Mouse (Mus musculus) megakaryocyte progenitor cell, adult 5-6 weeks (primary cell): ENCODE measurements around the gene Fam234a. TPM values are rescaled to one million over a fixed set of nuclear protein-coding genes. Genes with fewer than 3 reads are reported as not detected.
"Not testable (repeated sequence)": the region's sequence is repeated elsewhere in the genome, so short reads cannot be mapped to it uniquely, and the experiment has no call there.

ENCODE experiments used
- ATAC-seq: replicated peaks from 2 replicates; pipeline ENCODE4 v1.8.0; 2016; ENCODE audit warnings: mild to moderate bottlenecking, moderate TSS enrichment, inconsistent platforms; ENCODE audit not compliant: poor library complexity
- total RNA-seq, 2 experiments: library from RNA; stranded (forward) in 1 of 2; stranded (reverse) in 1 of 2; fragments of 157-497, 149-512 nt in 1 of 2; fragments of 200-1000 nt in 1 of 2; gene quantifications; 2 replicates each; pipeline versions ENCODE4 v1.2.3 to v1.2.4; 2015 to 2017

Gene Fam234a
- 5.1 and 5.5 TPM in 2 replicates for total RNA-seq (2015)
- total RNA-seq (2017) = 4.6 and 6.4 TPM in 2 replicates

DNA sequence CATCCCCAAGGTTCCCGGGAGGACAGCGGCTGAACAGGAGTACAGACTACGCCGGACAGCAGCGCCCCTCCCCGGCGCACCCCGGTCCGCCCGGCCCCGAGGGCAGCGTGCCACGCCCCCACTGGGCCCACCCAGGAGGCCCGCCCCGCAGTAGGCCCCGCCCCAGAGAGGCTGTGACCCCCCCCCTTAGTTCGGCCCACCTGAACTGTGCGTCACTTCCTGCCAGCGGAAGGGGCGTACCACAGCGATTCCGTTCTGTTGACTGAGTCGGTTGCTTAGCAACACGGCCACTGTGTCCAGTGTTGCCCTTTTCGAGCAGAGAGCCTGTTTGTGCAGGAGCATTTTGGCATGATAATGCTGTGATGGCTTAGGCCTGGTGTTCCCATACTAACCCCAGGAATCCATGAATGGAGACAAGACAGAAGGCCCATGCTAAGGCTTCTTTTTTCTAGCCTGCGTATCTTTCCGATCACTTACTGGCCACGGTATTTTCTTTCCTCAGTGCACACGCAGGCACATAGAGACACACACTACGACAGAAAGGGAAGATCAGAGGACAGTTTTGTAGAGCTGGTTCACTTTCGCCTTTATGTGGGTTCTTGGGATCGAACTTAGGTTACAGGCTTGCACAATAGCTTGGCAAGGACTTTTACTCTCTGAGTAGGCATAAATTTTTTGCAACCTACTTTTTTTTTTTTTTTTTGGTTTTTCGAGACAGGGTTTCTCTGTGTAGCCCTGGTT is at the start of gene Fam234a:
Fam234a (minus strand) TSS at position 142 of the 741 bp plus-strand sequence.
- peak; percentile 90 for ATAC-seq

DNA sequence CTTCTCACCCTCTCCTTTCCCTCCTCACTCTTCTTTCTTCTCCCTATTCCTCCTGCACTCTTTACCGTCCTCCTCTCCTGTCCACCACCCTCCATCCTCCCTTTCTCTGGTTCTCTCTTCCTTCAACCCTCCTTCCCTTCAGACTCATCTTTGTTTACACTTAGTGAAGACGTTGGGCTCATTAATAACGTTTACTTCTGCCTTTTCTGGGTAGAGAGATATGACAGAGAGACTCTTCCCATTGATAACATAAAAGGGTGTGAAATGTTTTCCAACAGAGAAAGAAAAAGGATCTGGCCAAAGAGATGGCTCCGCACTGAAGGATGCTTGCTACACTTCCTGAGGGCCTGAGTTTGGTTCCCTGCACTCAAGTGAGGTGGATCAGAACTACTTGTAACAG is 45.4 kb upstream of the Fam234a start:
- no peak for ATAC-seq

DNA sequence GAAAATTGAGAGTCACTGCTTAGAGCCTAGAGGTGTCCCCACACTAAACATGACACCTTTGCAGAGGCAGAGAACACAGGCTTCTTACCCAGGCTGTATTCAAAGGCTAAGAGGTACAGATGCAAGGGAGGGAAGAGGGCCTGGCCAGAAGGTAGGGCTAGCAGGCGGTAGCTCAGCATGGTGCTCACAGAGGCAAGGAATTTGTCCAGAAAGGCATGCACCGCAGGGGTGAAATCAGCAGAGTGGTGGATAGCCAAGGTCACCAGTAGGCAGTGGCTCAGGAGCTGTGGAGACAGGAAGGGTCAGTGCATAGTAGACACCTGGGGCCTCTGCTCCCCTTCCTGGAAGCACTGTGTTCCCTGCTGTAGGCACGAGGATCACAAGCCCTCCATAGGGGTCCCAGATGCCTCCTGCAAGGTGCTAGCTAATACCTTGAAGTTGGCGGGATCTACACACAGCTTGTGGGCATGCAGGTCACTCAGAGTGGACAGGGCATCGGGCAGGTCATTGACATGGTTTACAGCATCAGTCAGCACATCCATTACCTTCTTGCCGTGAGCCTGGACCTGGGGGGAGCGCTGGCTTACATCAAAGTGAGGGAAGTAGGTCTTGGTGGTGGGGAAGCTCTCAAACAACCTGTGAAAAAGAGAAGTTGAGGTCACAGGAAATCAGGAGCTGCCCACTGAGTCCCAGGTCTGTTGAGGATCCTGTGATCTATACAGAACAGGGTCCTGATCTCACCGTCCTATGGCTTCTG is 42.3 kb upstream of the Fam234a start:
- ATAC-seq = no peak

DNA sequence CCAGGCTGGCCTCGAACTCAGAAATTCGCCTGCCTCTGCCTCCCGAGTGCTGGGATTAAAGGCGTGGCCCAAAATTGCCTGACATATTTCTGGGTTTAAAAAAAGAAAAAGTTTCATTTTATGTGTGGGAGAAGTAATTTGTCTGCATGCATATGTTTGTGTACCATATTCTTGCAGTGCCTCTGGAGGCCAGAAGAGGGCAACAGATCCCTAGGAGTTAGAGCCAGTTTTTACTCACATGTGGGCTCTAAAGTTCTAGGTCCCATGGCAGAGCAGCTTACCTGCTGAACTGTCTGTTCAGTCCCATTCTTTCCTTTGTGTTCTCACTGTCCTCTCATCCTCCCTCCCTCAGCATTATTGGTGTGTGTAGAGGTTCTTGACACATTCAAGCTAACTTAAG is 32.7 kb upstream of the Fam234a start:
- ATAC-seq = peak; percentile 79

DNA sequence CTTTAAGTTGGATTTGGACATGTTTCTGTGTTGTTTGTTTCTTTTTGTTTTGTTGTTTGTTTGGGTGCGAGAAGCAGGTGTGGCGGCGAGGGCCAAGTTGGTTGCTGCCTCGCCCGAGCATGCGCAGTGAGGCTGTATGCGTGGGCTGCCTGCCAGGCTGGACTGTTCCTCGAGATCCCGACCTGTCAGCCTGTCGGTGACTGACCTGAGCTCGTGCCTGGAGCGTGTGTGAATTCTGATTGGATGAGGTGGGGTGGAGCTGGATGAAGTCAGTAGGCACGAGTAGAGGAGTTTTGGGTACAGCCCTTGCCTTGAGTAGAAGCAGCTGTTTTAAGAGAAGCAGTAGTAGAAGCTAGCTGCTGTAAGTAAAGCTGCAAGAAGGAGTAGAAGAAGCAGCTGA is 31.9 kb upstream of the Fam234a start:
- ATAC-seq = no peak

DNA sequence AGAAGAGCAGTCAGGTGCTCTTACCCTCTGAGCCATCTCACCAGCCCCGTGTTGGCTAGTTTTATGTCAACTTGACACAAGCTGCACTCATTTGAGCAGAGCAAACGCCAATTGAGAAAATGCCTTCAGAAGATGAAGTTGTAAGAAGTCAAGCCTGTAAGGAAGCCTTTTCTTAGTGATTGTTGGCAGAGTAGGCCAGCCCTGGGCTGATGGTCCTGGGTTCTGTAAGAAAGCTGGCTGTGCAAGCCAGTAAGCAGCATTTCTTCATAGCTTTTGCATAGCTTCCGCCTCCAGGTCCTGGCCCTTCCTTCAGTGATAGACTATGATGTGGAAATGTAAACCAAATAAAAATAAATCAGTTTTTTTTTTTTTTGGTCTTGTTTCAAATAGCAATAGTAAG is 28.5 kb upstream of the Fam234a start:
- no peak for ATAC-seq

DNA sequence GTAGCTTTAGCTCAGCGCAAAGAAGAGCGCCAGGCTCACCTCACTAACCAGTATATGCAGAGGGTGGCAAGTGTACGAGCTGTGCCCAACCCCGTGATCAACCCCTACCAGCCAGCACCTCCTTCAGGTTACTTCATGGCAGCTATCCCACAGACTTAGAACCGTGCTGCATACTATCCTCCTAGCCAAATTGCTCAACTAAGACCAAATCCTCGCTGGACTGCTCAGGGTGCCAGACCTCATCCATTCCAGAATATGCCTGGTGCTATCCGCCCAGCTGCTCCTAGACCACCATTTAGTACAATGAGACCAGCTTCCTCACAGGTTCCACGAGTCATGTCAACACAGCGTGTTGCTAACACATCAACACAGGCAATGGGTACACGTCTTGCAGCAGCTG is 25.5 kb upstream of the Fam234a start:
- ATAC-seq = not testable (repeated sequence)

DNA sequence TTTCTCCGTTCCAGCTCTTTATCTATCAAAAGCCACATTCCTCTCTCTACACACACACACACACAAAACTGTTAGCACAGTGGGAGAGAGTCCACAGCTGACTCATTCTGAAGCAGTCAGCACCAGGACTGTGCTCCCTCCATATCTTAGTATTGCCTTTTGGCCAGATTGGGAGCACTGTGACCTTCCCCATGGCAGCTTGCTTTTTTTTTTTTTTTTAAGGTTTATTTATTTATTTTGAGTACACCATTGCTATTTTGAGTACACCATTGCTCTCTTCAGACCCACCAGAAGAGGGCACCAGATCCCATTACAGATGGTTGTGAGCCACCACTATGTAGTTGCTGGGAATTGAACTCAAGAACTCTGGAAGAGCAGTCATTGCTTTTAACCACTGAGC is 24.8 kb upstream of the Fam234a start:
- ATAC-seq = no peak; the same call in 1 of the 2 replicates

DNA sequence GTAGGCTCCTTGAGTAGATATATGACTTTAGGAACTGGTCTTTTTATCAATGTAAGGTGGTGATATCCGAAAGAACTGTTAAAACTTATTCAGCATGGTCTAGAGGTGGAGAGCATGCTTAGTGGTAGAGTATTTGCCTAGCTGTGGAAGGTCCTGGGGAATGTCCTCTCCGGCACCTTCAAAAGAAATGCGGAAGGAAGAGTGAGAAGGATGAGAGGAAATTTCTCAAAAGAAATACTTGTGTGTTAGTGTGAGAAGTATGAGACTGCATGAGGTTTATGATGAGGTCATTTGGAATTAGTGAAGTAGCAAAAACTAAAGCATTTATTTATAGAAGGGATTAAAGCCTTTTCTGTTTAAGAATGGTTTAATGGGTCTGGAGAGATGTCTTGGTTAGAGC is 18.3 kb upstream of the Fam234a start:
- no peak for ATAC-seq

DNA sequence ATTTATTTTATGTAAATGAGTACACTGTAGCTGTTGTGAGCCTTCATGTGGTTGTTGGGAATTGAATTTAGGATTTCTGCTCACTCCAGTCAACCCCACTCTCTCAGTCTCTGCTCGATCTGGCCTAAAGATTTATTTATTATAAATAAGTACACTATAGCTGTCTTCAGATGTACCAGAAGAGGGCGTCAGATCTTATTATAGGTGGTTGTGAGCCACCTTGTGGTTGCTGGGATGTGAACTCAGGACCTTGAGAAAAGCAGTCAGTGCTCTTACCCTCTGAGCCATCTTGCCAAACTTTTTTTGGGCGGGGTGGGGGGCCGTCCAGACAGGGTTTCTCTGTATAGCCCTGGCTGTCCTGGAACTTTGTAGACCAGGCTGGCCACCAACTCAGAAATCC is 17.8 kb upstream of the Fam234a start:
- ATAC-seq = no peak

DNA sequence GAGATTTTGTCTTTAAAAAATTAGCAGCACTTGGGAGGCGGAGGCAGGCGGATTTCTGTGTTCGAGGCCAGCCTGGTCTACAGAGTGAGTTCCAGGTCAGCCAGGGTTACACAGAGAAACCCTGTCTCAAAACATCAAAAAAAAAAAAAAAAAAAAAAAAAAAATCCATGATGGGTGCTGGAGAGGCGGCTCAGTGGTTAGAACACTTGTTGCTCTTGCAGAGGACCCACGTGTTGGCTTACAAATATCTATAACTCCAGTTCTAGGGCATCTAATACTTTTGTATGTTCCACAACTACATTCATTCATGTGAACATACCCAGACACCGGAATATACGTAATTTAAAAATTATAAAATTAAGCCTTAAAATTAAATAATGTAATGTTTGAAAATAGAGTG is 11.3 kb upstream of the Fam234a start:
- no peak for ATAC-seq

DNA sequence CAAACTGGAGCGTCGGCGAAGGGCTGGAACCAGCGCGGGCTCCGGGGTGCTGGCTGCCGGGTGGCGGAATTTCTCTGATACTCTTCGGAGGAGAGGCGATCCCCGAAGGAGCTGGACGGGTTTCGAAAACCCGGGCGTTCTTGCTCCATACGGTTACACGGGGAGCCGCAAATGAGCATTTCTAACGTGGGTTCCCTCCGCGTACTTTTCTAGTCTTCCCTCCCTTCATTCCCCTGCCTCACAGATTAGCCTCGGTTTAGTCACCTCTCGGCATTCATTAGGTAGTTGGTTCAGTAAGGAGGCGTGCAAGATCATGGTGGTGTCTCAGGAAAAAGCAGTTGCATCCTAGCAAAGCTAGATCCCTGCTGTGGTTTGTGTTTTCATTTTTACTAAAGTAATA is 9.4 kb upstream of the Fam234a start:
- no peak for ATAC-seq

DNA sequence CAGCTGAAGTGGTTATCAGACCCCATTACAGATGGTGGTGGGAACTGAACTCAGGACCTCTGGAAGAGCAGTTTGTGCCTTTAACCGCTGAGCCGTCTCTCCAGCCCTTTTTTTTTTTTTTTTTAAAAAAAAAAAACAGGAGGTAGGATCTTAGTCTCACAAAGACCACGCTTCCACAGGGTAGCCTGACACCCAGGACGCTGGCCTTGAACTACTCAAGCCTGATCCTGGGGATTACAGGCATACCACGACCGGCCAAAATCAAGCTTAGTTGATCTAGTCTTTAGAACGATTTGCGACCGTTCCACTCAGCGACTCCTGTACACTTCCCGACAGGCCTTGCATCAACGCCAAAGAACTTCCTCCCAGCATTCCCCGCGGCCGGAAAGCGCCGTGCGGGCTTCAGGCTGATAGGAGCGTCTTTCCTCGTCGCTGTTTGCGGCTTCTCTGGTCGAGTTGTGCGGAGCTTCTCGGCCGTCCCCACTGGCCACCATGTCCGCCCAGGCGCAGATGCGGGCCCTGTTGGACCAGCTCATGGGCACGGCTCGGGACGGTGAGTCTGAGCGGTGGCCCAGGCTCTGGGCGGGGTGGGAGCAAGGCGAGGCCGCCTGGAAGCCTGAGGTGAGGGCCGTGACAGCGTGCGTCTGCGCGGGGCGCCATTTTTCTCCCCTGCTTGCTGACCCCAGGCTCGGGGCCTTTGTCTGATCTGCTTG is 8.7 kb upstream of the Fam234a start, which contains the start of gene Luc7l:
Luc7l (plus strand) TSS at position 358 of the 713 bp plus-strand sequence.
- ATAC-seq = peak; percentile 96

DNA sequence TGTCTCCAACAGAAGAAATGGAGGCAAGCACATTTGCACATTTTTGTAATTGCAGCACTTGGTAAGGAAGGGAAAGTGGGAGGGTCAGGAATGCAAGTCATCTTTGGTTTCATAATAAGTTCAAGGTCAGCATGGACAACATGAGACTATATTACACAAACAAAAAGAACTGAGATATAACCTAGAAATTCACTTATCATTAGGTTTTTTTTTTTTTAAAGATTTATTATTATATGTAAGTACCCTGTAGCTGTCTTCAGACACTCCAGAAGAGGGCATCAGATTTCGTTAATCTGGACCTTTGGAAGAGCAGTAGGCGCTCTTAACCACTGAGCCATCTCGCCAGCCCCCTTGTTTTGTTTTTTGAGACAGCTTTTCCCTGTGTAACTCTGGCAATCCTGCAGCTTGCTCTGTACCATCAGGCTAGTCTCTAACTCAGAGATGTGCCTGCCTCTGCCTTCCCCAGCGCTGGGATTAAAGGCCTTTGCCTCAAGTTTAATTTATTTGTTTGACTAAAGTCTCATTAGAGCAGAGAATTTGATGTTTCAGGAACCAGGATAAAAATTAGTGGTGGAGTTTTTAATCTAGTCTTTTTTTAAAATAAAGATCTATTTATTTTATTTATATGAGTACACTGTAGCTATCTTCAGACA is 8.0 kb upstream of the Fam234a start:
- ATAC-seq = no peak

DNA sequence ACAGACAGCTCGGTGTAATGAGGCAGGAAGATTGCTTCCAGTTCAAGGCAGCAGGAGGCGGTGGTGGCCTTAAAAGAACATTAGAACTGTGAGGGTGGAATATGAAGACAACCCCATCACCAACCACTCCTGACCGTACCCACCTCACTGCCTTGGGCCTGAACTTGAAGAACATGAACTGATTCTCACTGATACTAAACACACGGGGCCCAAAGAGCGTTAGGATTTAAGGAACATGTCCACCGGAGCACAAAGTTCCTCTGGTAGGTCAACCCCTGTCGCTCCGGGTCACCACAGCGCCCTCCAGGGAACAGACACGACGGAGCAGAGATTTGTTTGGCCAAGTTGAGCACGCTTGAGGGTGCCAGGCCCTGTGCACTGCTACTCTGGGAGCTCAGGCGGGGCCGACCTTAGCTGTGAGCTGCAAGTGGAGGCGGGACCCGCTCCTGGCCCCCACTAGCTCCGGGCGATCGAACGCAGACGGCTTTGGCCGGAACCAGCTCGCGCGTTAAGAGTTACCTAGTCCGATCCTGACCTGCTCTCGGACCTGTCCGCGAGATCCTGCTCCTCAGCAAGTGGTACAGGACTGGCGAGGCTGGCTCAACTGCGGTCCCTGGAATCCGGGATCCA is 456 bp downstream of the Fam234a start:
- ATAC-seq = peak; percentile 55

DNA sequence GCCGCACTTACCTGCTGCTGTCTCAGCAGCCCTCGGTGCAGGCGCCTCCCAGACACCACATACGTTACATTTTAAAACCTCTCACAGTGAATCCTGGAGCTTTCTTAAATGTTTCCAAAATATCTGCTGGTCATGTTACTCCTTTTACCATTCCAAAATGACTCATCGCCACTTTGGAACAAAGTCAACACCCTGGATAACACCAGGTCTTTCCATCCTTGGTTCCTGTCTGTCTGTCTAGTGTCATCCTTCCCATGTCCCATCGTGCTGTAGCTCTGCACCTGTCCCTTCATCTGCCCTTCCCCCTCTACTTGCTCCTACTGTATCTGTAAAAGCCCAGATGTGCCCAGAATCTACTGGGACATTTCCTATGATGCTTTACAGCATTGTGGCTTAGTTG is 3.1 kb downstream of the Fam234a start:
- ATAC-seq = no peak

DNA sequence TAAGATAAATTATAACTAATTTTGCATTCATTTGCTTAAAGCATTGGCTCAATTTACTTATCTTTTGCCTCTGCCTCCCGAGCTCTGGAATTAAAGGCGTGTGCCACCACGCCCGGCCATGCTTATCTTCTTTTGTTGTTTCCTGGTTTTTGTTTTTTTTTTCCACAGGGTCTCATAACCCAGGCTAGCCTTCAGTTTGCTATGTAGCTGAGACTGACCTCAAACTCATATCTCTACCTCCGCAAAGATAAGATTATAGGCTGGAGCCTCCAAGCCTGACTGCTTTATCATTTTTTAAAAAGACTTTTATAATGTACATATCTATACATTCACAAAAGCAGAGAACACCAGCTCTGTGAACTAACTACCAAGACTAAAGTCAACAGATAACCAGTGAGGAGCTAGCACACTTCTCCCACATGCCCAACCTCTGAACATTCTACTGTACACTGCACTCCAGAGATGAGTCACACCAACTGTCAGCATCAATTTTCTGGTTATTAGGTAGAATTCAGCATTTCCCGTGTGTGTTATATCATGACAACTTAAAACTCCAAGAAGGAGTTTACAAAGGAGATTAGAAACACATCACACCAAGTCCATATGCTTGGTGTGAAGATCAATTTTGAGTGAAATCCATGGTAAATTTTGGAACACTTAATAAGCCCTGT is 3.8 kb downstream of the Fam234a start:
- 0 out of 2 replicates have a peak, but pooled peaks have one; percentile 13 for ATAC-seq

DNA sequence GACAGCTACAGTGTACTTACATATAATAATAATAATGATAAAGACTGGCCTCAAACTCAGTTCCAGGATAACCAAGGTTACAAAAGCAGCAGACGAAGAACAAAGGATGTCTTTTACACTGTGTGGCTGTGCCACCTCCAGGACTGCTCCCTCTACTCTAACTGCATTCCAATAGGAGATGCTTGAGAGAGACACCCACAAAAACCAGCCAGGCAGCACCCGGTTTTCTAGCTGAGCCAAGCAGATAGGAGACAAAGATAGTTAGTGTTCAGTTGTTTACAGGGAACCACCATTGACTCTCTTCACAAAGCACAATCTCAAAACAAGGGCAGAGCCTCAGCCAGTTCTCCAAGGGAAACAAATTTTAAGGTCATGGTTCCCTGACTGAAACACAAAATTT is 4.5 kb downstream of the Fam234a start:
- no peak for ATAC-seq

DNA sequence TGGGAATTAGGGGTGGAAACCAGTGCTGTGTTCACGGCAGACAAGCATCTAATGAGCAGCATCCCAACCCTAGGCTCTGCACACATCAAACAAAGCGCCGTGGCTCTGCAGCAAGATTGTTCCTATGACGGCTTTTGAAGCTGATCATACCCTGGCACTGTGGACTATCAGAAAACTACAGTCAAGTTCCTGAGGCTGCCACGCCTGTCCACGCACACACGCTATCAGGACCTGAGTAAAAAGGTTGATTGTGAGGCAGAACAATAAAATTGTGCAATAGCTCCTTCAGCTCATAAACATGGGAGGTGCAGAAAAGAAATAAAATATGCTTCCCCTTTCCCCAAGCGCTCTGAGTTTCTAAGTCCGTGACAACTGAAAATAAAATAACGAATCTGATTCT is 6.4 kb downstream of the Fam234a start:
- ATAC-seq = peak; percentile 65
